Mouse (Mus musculus) kidney, adult 11 months (tissue): ENCODE results near the gene Nrxn1.

Experiments
- DNase-seq: peaks from one replicate; pipeline ENCODE4 v3.0.0; 2022

The Nrxn1 gene

GRCm38 (mm10) chr17:90955221-90955620 is 137.7 kb downstream of the Nrxn1 start:
- no peak for DNase-seq

GRCm38 (mm10) chr17:90934929-90935328 is 157.9 kb downstream of the Nrxn1 start:
- DNase-seq: no peak

GRCm38 (mm10) chr17:90913320-90913719 is 179.6 kb downstream of the Nrxn1 start:
- DNase-seq: no peak

GRCm38 (mm10) chr17:90912746-90913145 is 180.1 kb downstream of the Nrxn1 start:
- DNase-seq: no peak

GRCm38 (mm10) chr17:90912341-90912740 is 180.5 kb downstream of the Nrxn1 start:
- DNase-seq: no peak

- DNase-seq: no peak
Measured at GRCm38 (mm10) chr17:90906118-90907093, 186.5 kb downstream of the Nrxn1 start.

GRCm38 (mm10) chr17:90905143-90905542 is 187.7 kb downstream of the Nrxn1 start:
- DNase-seq: no peak

- DNase-seq: no peak
Measured at GRCm38 (mm10) chr17:90892327-90893259, 200.3 kb downstream of the Nrxn1 start.

GRCm38 (mm10) chr17:90891711-90892110 is 201.2 kb downstream of the Nrxn1 start:
- DNase-seq: no peak

GRCm38 (mm10) chr17:90857225-90857624 is 235.6 kb downstream of the Nrxn1 start:
- no peak for DNase-seq

- no peak for DNase-seq
Measured at GRCm38 (mm10) chr17:90843876-90844275, 249.0 kb downstream of the Nrxn1 start.

- DNase-seq: no peak
Measured at GRCm38 (mm10) chr17:90843072-90843611, 249.7 kb downstream of the Nrxn1 start.

- no peak for DNase-seq
Measured at GRCm38 (mm10) chr17:90837022-90837414, 255.9 kb downstream of the Nrxn1 start.

GRCm38 (mm10) chr17:90836154-90837021 is 256.5 kb downstream of the Nrxn1 start:
- no peak for DNase-seq

GRCm38 (mm10) chr17:90818340-90818739 is 274.5 kb downstream of the Nrxn1 start:
- DNase-seq: no peak

- DNase-seq: no peak
Measured at GRCm38 (mm10) chr17:90817898-90818297, 275.0 kb downstream of the Nrxn1 start.

- DNase-seq: no peak
Measured at GRCm38 (mm10) chr17:90815306-90815705, 277.6 kb downstream of the Nrxn1 start.

- DNase-seq: no peak
Measured at GRCm38 (mm10) chr17:90813760-90814159, 279.1 kb downstream of the Nrxn1 start.

- no peak for DNase-seq
Measured at GRCm38 (mm10) chr17:90812485-90812884, 280.4 kb downstream of the Nrxn1 start.

- peak; percentile 18 for DNase-seq
Measured at GRCm38 (mm10) chr17:90809197-90810163, 283.4 kb downstream of the Nrxn1 start.

- no peak for DNase-seq
Measured at GRCm38 (mm10) chr17:90808256-90808655, 284.6 kb downstream of the Nrxn1 start.
